Mouse (Mus musculus) right cerebral cortex, adult 18-20 months (tissue): ENCODE measurements around the gene 2210011C24Rik.
"Not testable (repeated sequence)": the region's sequence is repeated elsewhere in the genome, so short reads cannot be mapped to it uniquely, and the experiment has no call there.

ENCODE experiments used
- DNase-seq: peaks from one replicate; pipeline ENCODE4 v3.0.0; 2022; ENCODE audit warnings: mixed read lengths

Gene 2210011C24Rik

GRCm38 (mm10) chr8:83990170-83990569, 21.8 kb downstream of the 2210011C24Rik start:
- no peak for DNase-seq

- no peak for DNase-seq
Measured at GRCm38 (mm10) chr8:83989243-83989642, 22.7 kb downstream of the 2210011C24Rik start.

GRCm38 (mm10) chr8:83983222-83983621, 28.7 kb downstream of the 2210011C24Rik start:
- not testable (repeated sequence) for DNase-seq

- DNase-seq = no peak
Measured at GRCm38 (mm10) chr8:83982449-83982848, 29.5 kb downstream of the 2210011C24Rik start.

- DNase-seq = no peak
Measured at GRCm38 (mm10) chr8:83981533-83981932, 30.4 kb downstream of the 2210011C24Rik start.

- no peak for DNase-seq
Measured at GRCm38 (mm10) chr8:83980845-83981244, 31.1 kb downstream of the 2210011C24Rik start.

GRCm38 (mm10) chr8:83980250-83980649, 31.7 kb downstream of the 2210011C24Rik start:
- DNase-seq = no peak

- no peak for DNase-seq
Measured at GRCm38 (mm10) chr8:83978200-83978599, 33.8 kb downstream of the 2210011C24Rik start.

GRCm38 (mm10) chr8:83977646-83978045, 34.3 kb downstream of the 2210011C24Rik start:
- no peak for DNase-seq

- no peak for DNase-seq
Measured at GRCm38 (mm10) chr8:83976779-83977350, 35.1 kb downstream of the 2210011C24Rik start.

- no peak for DNase-seq
Measured at GRCm38 (mm10) chr8:83976101-83976630, 35.8 kb downstream of the 2210011C24Rik start.

GRCm38 (mm10) chr8:83974521-83974920, 37.5 kb downstream of the 2210011C24Rik start:
- no peak for DNase-seq

GRCm38 (mm10) chr8:83973161-83974031, 38.6 kb downstream of the 2210011C24Rik start:
- DNase-seq = no peak

- DNase-seq = peak; percentile 100
Measured at GRCm38 (mm10) chr8:83972150-83973120, 39.5 kb downstream of the 2210011C24Rik start, which contains the start of gene Prkaca. Gene Prkaca, plus strand, starts transcription at chr8:83972993.

GRCm38 (mm10) chr8:83971661-83972060, 40.3 kb downstream of the 2210011C24Rik start:
- DNase-seq = no peak

GRCm38 (mm10) chr8:83971121-83971520, 40.9 kb downstream of the 2210011C24Rik start:
- DNase-seq = no peak

GRCm38 (mm10) chr8:83967701-83968100, 44.3 kb downstream of the 2210011C24Rik start:
- no peak for DNase-seq

- no peak for DNase-seq
Measured at GRCm38 (mm10) chr8:83964015-83964765, 47.8 kb downstream of the 2210011C24Rik start.
